Mouse (Mus musculus): ENCODE results near the gene Glcci1.

DNA sequence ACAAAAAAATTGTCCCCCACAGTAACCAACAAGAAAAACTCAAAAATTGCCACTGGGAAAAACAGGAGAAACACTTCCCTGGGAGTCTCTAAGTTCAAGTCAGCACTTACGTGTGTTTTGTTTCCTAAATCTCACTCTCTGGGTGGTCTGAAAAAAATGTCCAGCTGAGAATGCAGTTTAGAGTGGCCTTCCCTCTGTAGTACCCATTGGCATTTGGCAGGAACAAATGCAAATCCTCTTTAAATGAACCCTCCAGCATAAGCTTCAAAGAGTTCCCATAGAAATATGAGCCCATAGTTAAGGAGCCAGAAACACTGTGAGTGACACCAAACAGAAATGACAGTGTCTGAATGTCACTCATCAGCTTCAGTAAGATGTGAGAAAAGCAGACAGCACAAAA lies 30.2 kb upstream of the Glcci1 start:
- TF ChIP-seq EP300 (IDR thresholded peaks at IDR 0.05; ENCODE audit: low read depth) (no peak), CTCF (IDR thresholded peaks at IDR 0.05; ENCODE audit: low read depth) (no peak)
